Mouse (Mus musculus) liver, embryonic 12.5 days (tissue): Measurements from ENCODE around the gene Camta1. TPM values are rescaled to one million over a fixed set of nuclear protein-coding genes. Genes with fewer than 3 reads are reported as not detected.

Experiments
- ATAC-seq: fragments of 200-750 bp; cut with Nextera tagmentation; 2 replicates; pipeline ENCODE4 v1.8.0; 2017; ENCODE audit warnings: moderate number of reproducible peaks, mild to moderate bottlenecking, moderate library complexity
- H3K27ac ChIP-seq: fragments of 300-500 bp; sonication (generic); 2 replicates; pipeline ENCODE4 v1.5.1; 2016; ENCODE audit warnings: mild to moderate bottlenecking
- H3K27me3 ChIP-seq: fragments of 300-500 bp; sonication (generic); replicated peaks from 2 replicates; pipeline ENCODE4 v1.6.1; 2016; ENCODE audit warnings: mild to moderate bottlenecking, moderate library complexity
- H3K36me3 ChIP-seq: fragments of 300-500 bp; sonication (generic); 2 replicates; pipeline ENCODE4 v1.6.1; 2016; ENCODE audit warnings: mild to moderate bottlenecking, moderate library complexity
- H3K4me1 ChIP-seq: fragments of 300-500 bp; sonication (generic); 2 replicates; pipeline ENCODE4 v1.6.1; 2016
- H3K4me2 ChIP-seq: fragments of 300-500 bp; sonication (generic); 2 replicates; pipeline ENCODE4 v1.6.1; 2016; ENCODE audit warnings: mild to moderate bottlenecking, moderate library complexity
- H3K4me3 ChIP-seq: fragments of 300-500 bp; sonication (generic); 2 replicates; pipeline ENCODE4 v1.5.1; 2016; ENCODE audit warnings: mild to moderate bottlenecking, moderate library complexity
- H3K9ac ChIP-seq: fragments of 300-500 bp; sonication (generic); 2 replicates; pipeline ENCODE4 v1.6.1; 2016; ENCODE audit warnings: mild to moderate bottlenecking, moderate library complexity
- H3K9me3 ChIP-seq: fragments of 300-500 bp; sonication (generic); replicated peaks from 2 replicates; pipeline ENCODE4 v1.6.1; 2016; ENCODE audit warnings: mild to moderate bottlenecking, moderate library complexity
- WGBS: fragments of 180-500 bp; shearing (Covaris S2); methylation state at CpG from one replicate; pipeline ENCODE4 v1.1.7; 2016; ENCODE audit not compliant: insufficient replicate concordance; 5-methylcytosine and 5-hydroxymethylcytosine counted together
- polyA plus RNA-seq: library from polyadenylated mRNA; unstranded; fragments of >200 nt; fragmentation: Nextera tagmentation; extraction: Ambion mirVana; gene quantifications from 2 replicates; pipeline ENCODE4 v1.2.1, GENCODE M21; 2016

Camta1 gene
- polyA plus RNA-seq, 1 experiment from 2014 or later: 49.6 TPM

DNA sequence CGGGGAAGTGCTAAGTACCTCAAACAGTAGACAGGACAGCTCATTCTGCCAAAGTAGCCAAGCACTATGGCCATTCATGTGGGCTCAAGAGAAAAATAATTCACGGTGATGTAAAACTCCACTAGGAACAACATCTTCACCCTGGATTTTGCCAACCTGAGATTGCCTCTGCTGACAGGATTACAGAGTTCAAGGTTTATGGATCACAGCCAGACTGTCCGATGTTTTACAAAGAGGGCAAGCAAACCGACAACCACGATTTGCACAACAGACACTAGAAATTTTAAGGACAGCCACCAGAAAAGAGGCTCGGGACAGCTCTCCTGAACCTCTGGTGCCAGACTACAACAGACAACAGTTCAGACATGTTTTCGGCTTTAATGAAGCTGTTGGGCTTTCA lies 86.2 kb downstream of the Camta1 start:
- 84% methylated on average over 7 of the region's 7 CpGs for WGBS
- H3K27me3 ChIP-seq: no peaks in the 10 kb centered on the region
- H3K4me3 ChIP-seq: no peak overlapping the region
- no peak for ATAC-seq
- no peak overlapping the region for H3K9ac ChIP-seq
- no peak overlapping the region for H3K27ac ChIP-seq
- 0 out of 2 replicates have a peak, but pooled peaks cover 4% of the 10 kb centered on the region for H3K36me3 ChIP-seq
- no peak overlapping the region for H3K4me2 ChIP-seq
- H3K9me3 ChIP-seq: no peaks in the 10 kb centered on the region
- H3K4me1 ChIP-seq: peaks cover 6% of the 10 kb centered on the region

DNA sequence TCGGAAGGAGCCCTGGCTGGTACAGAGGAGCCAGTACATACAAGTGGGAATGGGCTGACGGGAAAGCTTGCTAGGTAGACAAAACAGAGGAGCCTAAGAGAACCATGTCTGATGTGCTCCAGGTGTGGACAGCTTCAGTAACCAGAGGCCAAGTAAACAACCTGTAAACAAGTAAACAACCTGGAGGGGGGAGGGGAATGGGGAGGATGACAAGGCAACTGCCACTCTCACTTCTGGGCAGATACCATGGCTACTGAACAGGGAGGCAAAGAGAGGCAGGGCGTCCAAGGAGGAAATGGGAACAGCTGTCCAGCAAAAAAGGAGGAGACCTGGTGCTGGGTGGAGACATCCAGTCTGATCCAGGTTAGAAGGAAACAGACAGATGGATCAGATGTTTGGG lies 88.0 kb downstream of the Camta1 start:
- whole genome bisulfite sequencing: 79% methylated on average over 3 of the region's 3 CpGs
- Histone ChIP-seq H3K36me3 (0 out of 2 replicates have a peak, but pooled peaks cover 6% of the 10 kb centered on the region), H3K9ac (no peak overlapping the region), H3K4me2 (no peak overlapping the region), H3K9me3 (no peaks in the 10 kb centered on the region), H3K4me3 (no peak overlapping the region), H3K27me3 (no peaks in the 10 kb centered on the region), H3K4me1 (peaks cover 6% of the 10 kb centered on the region), H3K27ac (no peak overlapping the region)
- ATAC-seq: no peak

DNA sequence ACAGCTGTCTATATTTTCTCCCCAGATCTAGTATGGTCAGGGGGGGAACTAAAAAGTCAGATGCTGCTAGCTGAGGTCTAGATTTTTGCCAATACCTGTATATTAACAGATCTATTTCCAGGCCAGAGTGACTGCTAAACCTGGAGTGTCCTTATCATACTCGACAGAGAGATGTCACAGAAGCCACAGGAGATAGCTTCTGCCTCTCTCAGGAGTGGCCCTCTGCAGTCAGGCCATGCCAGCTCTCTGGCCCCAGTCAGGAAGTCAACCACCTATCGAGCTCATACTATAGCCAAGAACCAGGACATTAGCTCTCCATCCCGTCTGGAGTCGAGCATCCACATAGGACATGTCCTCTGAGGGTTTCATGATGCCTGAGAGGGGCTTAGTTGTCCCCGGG lies 88.7 kb downstream of the Camta1 start:
- H3K4me1 ChIP-seq: peaks cover 6% of the 10 kb centered on the region
- H3K9ac ChIP-seq: no peak overlapping the region
- H3K4me3 ChIP-seq: no peak overlapping the region
- H3K9me3 ChIP-seq: no peaks in the 10 kb centered on the region
- ATAC-seq: no peak
- H3K27me3 ChIP-seq: no peaks in the 10 kb centered on the region
- 0 out of 2 replicates have a peak, but pooled peaks cover 6% of the 10 kb centered on the region for H3K36me3 ChIP-seq
- 65% methylated on average over 5 of the region's 5 CpGs for WGBS
- no peak overlapping the region for H3K4me2 ChIP-seq
- no peak overlapping the region for H3K27ac ChIP-seq

GRCm38 (mm10) chr4:151770697-151771096 lies 91.0 kb downstream of the Camta1 start:
- no peak overlapping the region for H3K4me2 ChIP-seq
- no peaks in the 10 kb centered on the region for H3K27me3 ChIP-seq
- 0 out of 2 replicates have a peak, but pooled peaks cover 3% of the 10 kb centered on the region for H3K36me3 ChIP-seq
- no peak overlapping the region for H3K4me3 ChIP-seq
- H3K27ac ChIP-seq: no peak overlapping the region
- no peak for ATAC-seq
- no peak overlapping the region for H3K9ac ChIP-seq
- WGBS: 75% methylated on average over 5 of the region's 5 CpGs
- no peaks in the 10 kb centered on the region for H3K9me3 ChIP-seq
- peaks cover 6% of the 10 kb centered on the region for H3K4me1 ChIP-seq

- WGBS: 77% methylated on average over 4 of the region's 4 CpGs
- no peaks in the 10 kb centered on the region for H3K9me3 ChIP-seq
- H3K4me1 ChIP-seq: no peaks in the 10 kb centered on the region
- H3K27ac ChIP-seq: no peak overlapping the region
- H3K36me3 ChIP-seq: 0 out of 2 replicates have a peak, but pooled peaks cover 3% of the 10 kb centered on the region
- no peak for ATAC-seq
- H3K27me3 ChIP-seq: no peaks in the 10 kb centered on the region
- no peak overlapping the region for H3K4me2 ChIP-seq
- no peak overlapping the region for H3K4me3 ChIP-seq
- H3K9ac ChIP-seq: no peak overlapping the region
Measured at GRCm38 (mm10) chr4:151767786-151768185, 93.9 kb downstream of the Camta1 start.

GRCm38 (mm10) chr4:151767361-151767760 lies 94.3 kb downstream of the Camta1 start:
- Histone ChIP-seq H3K9me3 (no peaks in the 10 kb centered on the region), H3K27ac (no peak overlapping the region), H3K9ac (no peak overlapping the region), H3K4me2 (no peak overlapping the region), H3K4me1 (no peaks in the 10 kb centered on the region), H3K27me3 (no peaks in the 10 kb centered on the region), H3K4me3 (no peak overlapping the region), H3K36me3 (0 out of 2 replicates have a peak, but pooled peaks cover 3% of the 10 kb centered on the region)
- ATAC-seq: no peak
- 87% methylated on average over 8 of the region's 8 CpGs for WGBS

GRCm38 (mm10) chr4:151765376-151765775 lies 96.3 kb downstream of the Camta1 start:
- Histone ChIP-seq H3K36me3 (0 out of 2 replicates have a peak, but pooled peaks cover 3% of the 10 kb centered on the region), H3K27ac (no peak overlapping the region), H3K9me3 (no peaks in the 10 kb centered on the region), H3K4me2 (no peak overlapping the region), H3K4me3 (no peak overlapping the region), H3K9ac (no peak overlapping the region), H3K4me1 (no peaks in the 10 kb centered on the region), H3K27me3 (no peaks in the 10 kb centered on the region)
- ATAC-seq: no peak
- WGBS: 58% methylated on average over 4 of the region's 4 CpGs

- Histone ChIP-seq H3K9ac (no peak overlapping the region), H3K4me1 (no peaks in the 10 kb centered on the region), H3K27ac (no peak overlapping the region), H3K9me3 (no peaks in the 10 kb centered on the region), H3K27me3 (no peaks in the 10 kb centered on the region), H3K4me2 (no peak overlapping the region), H3K36me3 (no peaks in the 10 kb centered on the region), H3K4me3 (no peak overlapping the region)
- no peak for ATAC-seq
- WGBS: 45% methylated on average over 6 of the region's 6 CpGs
Measured at GRCm38 (mm10) chr4:151763928-151764327, 97.7 kb downstream of the Camta1 start.

GRCm38 (mm10) chr4:151759095-151759494 lies 102.6 kb downstream of the Camta1 start:
- WGBS: 60% methylated on average over 2 of the region's 2 CpGs
- Histone ChIP-seq H3K9ac (no peak overlapping the region), H3K27me3 (no peaks in the 10 kb centered on the region), H3K4me3 (no peak overlapping the region), H3K27ac (no peak overlapping the region), H3K4me1 (no peaks in the 10 kb centered on the region), H3K9me3 (no peaks in the 10 kb centered on the region), H3K4me2 (no peak overlapping the region), H3K36me3 (no peaks in the 10 kb centered on the region)
- no peak for ATAC-seq

DNA sequence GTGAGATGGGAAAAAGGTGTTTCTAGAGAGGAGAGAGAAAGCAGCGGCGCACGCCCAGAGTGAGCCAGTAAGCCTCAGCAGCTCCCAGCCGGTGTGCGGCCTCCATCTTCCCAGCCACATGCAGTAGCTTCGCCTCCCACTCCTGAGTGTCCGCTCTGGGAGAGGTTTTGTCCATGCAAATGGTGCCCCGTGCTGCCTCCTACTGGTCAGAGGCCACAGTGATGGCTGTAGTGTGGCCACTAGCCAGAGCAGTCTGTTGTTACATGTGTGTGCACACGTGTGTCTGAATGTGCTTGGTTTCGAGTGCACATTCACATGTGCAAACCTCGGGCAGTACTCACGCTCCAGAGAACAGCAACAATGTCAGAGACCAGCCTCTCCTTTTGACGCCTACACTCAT lies 103.3 kb downstream of the Camta1 start:
- Histone ChIP-seq H3K4me2 (no peak overlapping the region), H3K4me1 (no peaks in the 10 kb centered on the region), H3K9ac (no peak overlapping the region), H3K9me3 (no peaks in the 10 kb centered on the region), H3K27me3 (no peaks in the 10 kb centered on the region), H3K36me3 (no peaks in the 10 kb centered on the region), H3K27ac (no peak overlapping the region), H3K4me3 (no peak overlapping the region)
- no peak for ATAC-seq
- WGBS: 79% methylated on average over 13 of the region's 13 CpGs

- H3K27me3 ChIP-seq: no peaks in the 10 kb centered on the region
- no peaks in the 10 kb centered on the region for H3K9me3 ChIP-seq
- ATAC-seq: no peak
- no peaks in the 10 kb centered on the region for H3K4me1 ChIP-seq
- H3K36me3 ChIP-seq: no peaks in the 10 kb centered on the region
- WGBS: 73% methylated on average over 3 of the region's 3 CpGs
- no peak overlapping the region for H3K9ac ChIP-seq
- H3K27ac ChIP-seq: no peak overlapping the region
- H3K4me2 ChIP-seq: no peak overlapping the region
- H3K4me3 ChIP-seq: no peak overlapping the region
Measured at GRCm38 (mm10) chr4:151757261-151757660, 104.4 kb downstream of the Camta1 start.

DNA sequence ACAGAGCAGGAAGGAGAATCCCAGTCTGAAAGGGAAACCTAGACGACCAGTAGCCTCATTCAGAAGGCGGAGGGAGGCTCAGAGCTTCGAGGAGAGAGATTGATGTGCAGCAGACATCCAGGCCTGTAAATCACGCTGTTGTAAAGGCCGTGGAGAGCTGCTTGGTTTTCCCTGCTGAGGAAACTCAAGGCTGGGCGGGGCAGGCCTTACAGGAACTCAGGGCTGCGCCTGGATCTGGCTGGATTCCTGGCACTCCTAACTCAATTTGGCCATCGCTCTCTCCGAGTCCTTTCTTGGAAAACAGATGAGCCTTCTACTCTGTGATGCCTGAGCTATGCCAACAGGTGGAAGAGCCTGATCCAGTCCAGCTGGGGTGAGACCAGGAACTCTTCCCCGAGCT lies 105.3 kb downstream of the Camta1 start:
- no peak overlapping the region for H3K9ac ChIP-seq
- WGBS: 68% methylated on average over 10 of the region's 10 CpGs
- H3K27me3 ChIP-seq: no peaks in the 10 kb centered on the region
- no peak for ATAC-seq
- H3K4me1 ChIP-seq: no peaks in the 10 kb centered on the region
- no peaks in the 10 kb centered on the region for H3K36me3 ChIP-seq
- H3K4me2 ChIP-seq: no peak overlapping the region
- no peaks in the 10 kb centered on the region for H3K9me3 ChIP-seq
- no peak overlapping the region for H3K27ac ChIP-seq
- no peak overlapping the region for H3K4me3 ChIP-seq

GRCm38 (mm10) chr4:151753231-151753630 lies 108.4 kb downstream of the Camta1 start:
- no peak overlapping the region for H3K27ac ChIP-seq
- no peaks in the 10 kb centered on the region for H3K4me1 ChIP-seq
- no peak overlapping the region for H3K9ac ChIP-seq
- no peak for ATAC-seq
- no peaks in the 10 kb centered on the region for H3K9me3 ChIP-seq
- no peaks in the 10 kb centered on the region for H3K36me3 ChIP-seq
- no peaks in the 10 kb centered on the region for H3K27me3 ChIP-seq
- H3K4me2 ChIP-seq: no peak overlapping the region
- WGBS: 80% methylated on average over 10 of the region's 10 CpGs
- H3K4me3 ChIP-seq: no peak overlapping the region
